Mouse (Mus musculus) heart, postnatal 0 days (tissue): ENCODE measurements around the gene Tbl2. TPM values are rescaled to one million over a fixed set of nuclear protein-coding genes. Genes with fewer than 3 reads are reported as not detected.
A peak's percentile ranks its signal among the peaks of the same experiment; 100 is the strongest.

Experiments
- ATAC-seq: fragments of 200-750 bp; cut with Nextera tagmentation; 2 replicates; pipeline ENCODE4 v1.8.0; 2017; ENCODE audit warnings: low read depth, moderate number of reproducible peaks, moderate library complexity; ENCODE audit not compliant: insufficient read depth
- DNase-seq: peaks from one replicate; pipeline ENCODE4 v3.0.0-alpha.2; 2016; ENCODE audit warnings: low spot score
- H3K27ac ChIP-seq: fragments of 300-500 bp; sonication (generic); 2 replicates; pipeline ENCODE4 v1.5.1; 2014; ENCODE audit warnings: low read depth, mild to moderate bottlenecking
- H3K27me3 ChIP-seq: fragments of 300-500 bp; sonication (generic); 2 replicates; pipeline ENCODE4 v1.6.1; 2014; ENCODE audit warnings: low read length, mixed read lengths; ENCODE audit not compliant: control insufficient read depth, insufficient read depth
- H3K36me3 ChIP-seq: fragments of 300-500 bp; sonication (generic); replicated peaks from 2 replicates; pipeline ENCODE4 v1.6.1; 2014; ENCODE audit warnings: low read length, mixed read lengths; ENCODE audit not compliant: control insufficient read depth, insufficient read depth
- H3K4me1 ChIP-seq: fragments of 300-500 bp; sonication (generic); 2 replicates; pipeline ENCODE4 v1.6.1; 2014; ENCODE audit warnings: antibody characterized with exemption; ENCODE audit not compliant: control insufficient read depth, insufficient read depth
- H3K4me2 ChIP-seq: fragments of 300-500 bp; sonication (generic); 2 replicates; pipeline ENCODE4 v1.6.1; 2014; ENCODE audit warnings: low read depth, mild to moderate bottlenecking, low read length, moderate library complexity
- H3K4me3 ChIP-seq: fragments of 300-500 bp; sonication (generic); 2 replicates; pipeline ENCODE4 v1.5.1; 2014; ENCODE audit warnings: low read depth, low read length
- H3K9ac ChIP-seq: fragments of 300-500 bp; sonication (generic); replicated peaks from 2 replicates; pipeline ENCODE4 v1.6.1; 2014; ENCODE audit warnings: low read depth, low read length, mixed read lengths
- H3K9me3 ChIP-seq: fragments of 300-500 bp; sonication (generic); replicated peaks from 2 replicates; pipeline ENCODE4 v1.6.1; 2016; ENCODE audit warnings: low read length; ENCODE audit not compliant: control insufficient read depth
- CTCF ChIP-seq: IDR thresholded peaks from 2 replicates; pipeline ENCODE4 v1.5.1; 2016; ENCODE audit warnings: antibody characterized with exemption, control low read depth, low read depth
- EP300 ChIP-seq: IDR thresholded peaks from 2 replicates; pipeline ENCODE4 v1.6.1; 2016; ENCODE audit warnings: antibody characterized with exemption, low read depth
- WGBS: fragments of 180-500 bp; shearing (Covaris S2); extraction: QIAGEN DNeasy Blood & Tissue Kit; methylation state at CpG from one replicate; pipeline ENCODE4 v1.1.7; 2014; 5-methylcytosine and 5-hydroxymethylcytosine counted together
- polyA plus RNA-seq: library from polyadenylated mRNA; unstranded; fragments of >200 nt; fragmentation: Nextera tagmentation; extraction: Ambion mirVana; gene quantifications from 2 replicates; pipeline ENCODE4 v1.2.1, GENCODE M21; 2015
- total RNA-seq: library from RNA; depleted of rRNA; stranded (reverse); fragments of >200 nt; gene quantifications from 2 replicates; pipeline ENCODE4 v1.2.3, GENCODE M21; 2014; ENCODE audit warnings: low replicate concordance

Tbl2 gene
- total and polyA plus RNA-seq, 2 experiments from 2014 or later: 11.3 to 30.0 TPM

DNA sequence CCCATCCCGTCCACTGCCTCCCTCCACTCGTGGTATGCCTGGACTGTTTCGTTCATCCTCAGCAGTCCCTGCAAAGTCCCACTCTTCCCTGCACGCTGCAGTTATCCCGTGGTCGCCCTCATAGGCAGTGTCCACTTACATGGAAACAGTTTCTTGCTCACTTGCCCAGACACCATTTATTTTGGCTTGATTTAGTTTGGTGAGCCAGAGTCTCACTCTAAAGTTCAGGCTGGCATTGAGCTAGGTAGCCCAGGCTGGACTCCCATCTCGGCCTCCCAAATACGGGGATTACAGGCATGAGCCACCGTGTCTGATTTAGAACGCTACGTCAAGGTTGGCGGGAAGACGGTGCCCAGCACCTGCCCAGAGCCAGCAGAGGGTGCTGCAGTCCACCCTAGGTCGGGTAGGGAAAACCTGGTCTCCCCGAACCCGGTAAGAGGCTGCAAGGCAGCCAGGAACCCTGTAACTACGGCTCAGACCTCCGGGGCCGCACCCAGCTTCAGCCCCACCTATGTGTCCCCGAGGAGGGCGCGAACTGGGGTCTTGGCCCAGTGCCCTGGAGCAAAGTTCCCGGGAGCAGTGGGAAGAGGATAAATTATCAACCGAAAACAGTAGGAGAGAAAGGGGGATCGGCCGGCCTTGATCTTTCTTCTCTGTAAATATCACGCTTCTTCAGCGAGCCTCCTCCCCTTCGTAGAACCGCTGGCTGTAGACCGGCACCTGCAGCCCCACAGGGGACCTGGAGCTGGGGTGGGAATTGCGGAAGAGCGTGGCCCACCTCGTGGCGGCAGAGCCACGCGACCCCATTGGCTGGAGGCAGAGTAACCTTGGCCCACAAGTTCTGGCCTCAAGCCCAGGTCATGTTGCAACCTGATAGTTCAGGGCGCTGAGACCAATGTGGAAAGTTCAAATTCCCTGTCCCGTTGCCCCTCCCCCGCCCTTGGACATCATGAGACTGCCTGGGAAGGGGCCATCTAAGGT is 41.6 kb upstream of the Tbl2 start:
- H3K9ac ChIP-seq: 0 out of 2 replicates have a peak overlapping the region, but pooled peaks have one; percentile 38
- ATAC-seq: peak; percentile 70
- 10% methylated on average over 40 of the region's 40 CpGs for WGBS

DNA sequence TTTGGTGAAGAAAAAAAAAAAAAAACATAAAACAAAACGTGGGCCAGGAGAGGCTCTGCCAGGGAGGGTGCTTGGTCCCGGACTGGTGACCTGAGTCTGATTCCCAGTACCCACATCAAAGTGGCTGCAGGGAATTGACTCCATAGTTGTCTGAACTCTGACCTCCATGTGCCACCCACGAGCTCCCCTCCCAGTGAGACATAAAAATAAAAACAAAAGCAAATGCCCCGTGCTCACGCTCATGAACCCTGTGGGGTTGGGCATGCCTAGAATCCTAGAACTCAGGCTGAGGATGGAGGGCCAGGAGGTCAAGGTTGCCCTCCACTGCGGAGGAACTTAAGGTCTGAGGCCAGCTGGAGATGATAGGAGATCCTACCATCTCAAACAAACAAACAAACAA is 40.4 kb upstream of the Tbl2 start:
- ATAC-seq (no peak), DNase-seq (no peak)
- 75% methylated on average over 6 of the region's 6 CpGs for WGBS
- H3K9ac ChIP-seq: no peak overlapping the region
- TF ChIP-seq CTCF (no peak), EP300 (no peak)
- no peaks in the 10 kb centered on the region for H3K36me3 ChIP-seq
- H3K4me3 ChIP-seq: no peak overlapping the region
- H3K27me3 ChIP-seq: peaks cover 38% of the 10 kb centered on the region
- H3K27ac ChIP-seq: no peak overlapping the region
- no peaks in the 10 kb centered on the region for H3K9me3 ChIP-seq
- H3K4me2 ChIP-seq: no peak overlapping the region
- peaks cover 5% of the 10 kb centered on the region; the same call in 1 of the 2 replicates for H3K4me1 ChIP-seq

More for the DNA sequence above, 41.6 kb upstream of the Tbl2 start:
- Histone ChIP-seq H3K4me3 (peak overlapping the region; percentile 58), H3K9me3 (no peaks in the 10 kb centered on the region), H3K36me3 (no peaks in the 10 kb centered on the region), H3K4me1 (peaks cover 5% of the 10 kb centered on the region; the same call in 1 of the 2 replicates), H3K27ac (peak overlapping the region; percentile 28), H3K27me3 (peaks cover 39% of the 10 kb centered on the region), H3K4me2 (peak overlapping the region; percentile 83)
- TF ChIP-seq CTCF (peak; percentile 57), EP300 (peak; percentile 34; the same call in 1 of the 2 replicates)
- peak; percentile 59 for DNase-seq

DNA sequence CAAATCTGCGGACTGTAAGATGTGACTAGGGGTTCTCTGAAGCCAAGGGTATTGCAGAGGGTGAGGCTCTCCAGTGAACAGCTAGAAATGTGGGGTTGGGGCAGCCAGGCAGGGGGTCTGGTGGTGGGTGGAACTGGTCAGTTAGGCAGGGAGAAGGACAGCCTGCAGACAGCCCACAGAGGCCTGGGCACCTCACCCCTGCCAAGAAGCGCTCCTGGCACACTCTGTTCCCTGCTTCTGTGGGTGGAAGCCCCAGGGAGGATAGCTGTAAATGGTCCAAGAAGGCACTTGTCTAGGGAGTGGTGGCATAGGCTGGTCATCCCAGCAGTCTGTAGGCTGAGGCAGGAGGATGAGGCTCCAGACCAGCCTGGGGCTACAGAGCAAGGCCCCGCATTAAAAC is 40.0 kb upstream of the Tbl2 start:
- peaks cover 34% of the 10 kb centered on the region for H3K27me3 ChIP-seq
- no peak for DNase-seq

DNA sequence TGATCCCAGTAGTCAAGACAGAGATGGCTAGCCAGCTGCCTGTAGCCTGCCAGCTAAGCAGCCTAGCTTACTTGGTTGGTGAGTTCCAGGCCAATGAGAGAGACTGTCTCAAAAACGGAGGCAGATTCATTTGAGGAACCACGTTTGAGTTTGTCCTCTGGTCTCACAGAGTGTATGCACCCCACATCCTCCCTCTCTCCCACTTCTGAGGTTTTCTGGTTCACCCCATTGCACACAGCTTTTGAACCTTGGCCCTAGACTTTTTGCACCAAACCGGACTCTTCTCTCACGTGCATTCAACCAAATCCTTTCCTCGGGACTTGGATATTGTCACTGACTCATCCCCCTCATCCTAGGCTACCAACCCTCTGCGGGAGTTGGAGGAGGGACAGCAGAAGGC is 39.5 kb upstream of the Tbl2 start:
- Histone ChIP-seq H3K9me3 (no peaks in the 10 kb centered on the region), H3K27ac (no peak overlapping the region), H3K4me3 (no peak overlapping the region), H3K9ac (no peak overlapping the region), H3K4me2 (no peak overlapping the region), H3K36me3 (no peaks in the 10 kb centered on the region), H3K4me1 (peaks cover 5% of the 10 kb centered on the region; the same call in 1 of the 2 replicates), H3K27me3 (peaks cover 28% of the 10 kb centered on the region)
- TF ChIP-seq CTCF (no peak), EP300 (no peak)
- no peak for DNase-seq
- WGBS: 68% methylated on average over 6 of the region's 6 CpGs
- ATAC-seq: no peak

More for the DNA sequence above, 40.0 kb upstream of the Tbl2 start:
- Histone ChIP-seq H3K4me1 (peaks cover 5% of the 10 kb centered on the region; the same call in 1 of the 2 replicates), H3K27ac (no peak overlapping the region), H3K4me2 (no peak overlapping the region), H3K4me3 (no peak overlapping the region), H3K9me3 (no peaks in the 10 kb centered on the region), H3K9ac (no peak overlapping the region), H3K36me3 (no peaks in the 10 kb centered on the region)
- WGBS: 84% methylated on average over 3 of the region's 3 CpGs
- no peak for TF ChIP-seq CTCF
- no peak for TF ChIP-seq EP300
- ATAC-seq: no peak

DNA sequence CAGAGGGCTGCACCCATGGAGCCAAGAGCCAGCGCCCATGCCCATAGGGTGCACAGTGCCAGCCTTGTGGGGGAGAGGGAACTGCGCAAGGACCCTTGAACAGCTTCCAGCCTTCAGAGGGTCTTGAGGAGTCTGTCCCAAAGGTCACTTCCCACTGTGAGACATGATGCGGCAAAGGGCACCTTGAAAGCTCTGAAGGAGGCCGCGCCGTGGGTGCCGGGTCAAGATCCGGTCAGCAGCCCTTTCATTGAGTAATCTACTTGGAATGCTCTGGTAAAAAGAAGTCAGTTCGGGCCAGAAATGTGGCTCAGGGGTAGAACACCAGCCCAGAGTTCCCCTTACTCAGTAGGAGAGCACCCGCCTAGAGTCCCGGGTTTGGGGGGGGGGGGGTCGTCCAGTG is 35.7 kb upstream of the Tbl2 start:
- no peak overlapping the region for H3K27ac ChIP-seq
- TF ChIP-seq CTCF: no peak
- TF ChIP-seq EP300: no peak
- WGBS: 84% methylated on average over 12 of the region's 12 CpGs
- H3K9me3 ChIP-seq: no peaks in the 10 kb centered on the region
- no peak overlapping the region for H3K4me3 ChIP-seq
- no peak overlapping the region for H3K9ac ChIP-seq
- H3K36me3 ChIP-seq: no peaks in the 10 kb centered on the region
- ATAC-seq (no peak), DNase-seq (no peak)
- no peak overlapping the region for H3K4me2 ChIP-seq
- H3K27me3 ChIP-seq: no peaks in the 10 kb centered on the region
- H3K4me1 ChIP-seq: no peaks in the 10 kb centered on the region; the same call in 1 of the 2 replicates
